In the genomic region with DNA sequence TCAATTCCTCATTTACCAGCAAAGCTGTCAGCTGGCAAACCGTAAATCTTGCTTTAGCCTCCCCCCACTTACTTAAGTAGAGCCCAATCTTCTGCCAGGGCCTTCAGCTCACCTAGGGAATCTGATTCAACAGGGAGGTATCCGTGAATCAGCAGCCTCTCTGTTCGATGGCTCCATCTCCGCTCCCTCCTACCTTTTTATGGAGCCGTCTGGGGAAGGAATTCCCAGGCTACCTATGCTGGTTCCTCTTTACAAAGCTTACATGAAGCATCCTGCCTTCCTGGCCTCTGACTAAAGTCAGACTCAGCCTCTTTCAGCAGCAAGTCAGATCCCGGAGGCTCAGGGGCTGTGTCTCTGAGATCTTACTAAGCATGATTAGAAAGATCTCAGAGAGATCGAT, we compare ENCODE assay signal across 28 mouse cellular contexts.
DNase-seq lines count a peak whose midpoint lies in the region; ATAC-seq and TF ChIP-seq lines count a peak whose summit lies in the region.
"Had no signal": no experiment of that assay in that cellular context is flagged by ENCODE, and none has a peak within 500 bp of the region (broad histone marks: within the 10 kb centered on the region; RNA-seq: fewer than 3 reads in every experiment).

No protein-coding gene starts in this region.

- CTCF ChIA-PET in Patski (lab: Charles Lee): interaction anchor here (0.6 kb wide), 1 partner anchor 521 kb away, joined by 3 read pairs; no protein-coding TSS in a partner anchor

- 0 out of 2 replicates have a peak overlapping the region, but pooled peaks have one; percentile 6 for H3K9ac ChIP-seq in hindbrain, embryonic 13.5 days
- no peak overlapping the region for H3K9ac ChIP-seq in midbrain, embryonic 14.5 days (replicated peaks; ENCODE audit: low read length)
- H3K9ac ChIP-seq in embryonic facial prominence, embryonic 14.5 days (ENCODE audit: low read depth, low read length): 0 out of 2 replicates have a peak overlapping the region, but pooled peaks have one; percentile 25
- H3K9ac ChIP-seq: heart, embryonic 13.5 days; limb, embryonic 15.5 days; liver, embryonic 13.5 days had no signal

- H3K36me3 ChIP-seq in hindbrain, embryonic 13.5 days: no peaks in the 10 kb centered on the region
- H3K36me3 ChIP-seq in hindbrain, embryonic 10.5 days: no peaks in the 10 kb centered on the region
- H3K36me3 ChIP-seq in midbrain, embryonic 14.5 days (ENCODE audit: control insufficient read depth, insufficient read depth, low read length): no peaks in the 10 kb centered on the region
- H3K36me3 ChIP-seq in midbrain, embryonic 10.5 days: no peaks in the 10 kb centered on the region
- no peaks in the 10 kb centered on the region for H3K36me3 ChIP-seq in embryonic facial prominence, embryonic 14.5 days (ENCODE audit: control insufficient read depth, insufficient read depth, low read length)
- H3K36me3 ChIP-seq: heart, embryonic 13.5 days; limb, embryonic 15.5 days; liver, embryonic 13.5 days had no signal

- H3K27ac ChIP-seq in hindbrain, embryonic 13.5 days: peak overlapping the region; percentile 20; the same call in 1 of the 2 replicates
- no peak overlapping the region for H3K27ac ChIP-seq in hindbrain, embryonic 10.5 days
- H3K27ac ChIP-seq in midbrain, embryonic 14.5 days (replicated peaks; ENCODE audit: low read depth, low read length): no peak overlapping the region
- no peak overlapping the region for H3K27ac ChIP-seq in midbrain, embryonic 10.5 days (replicated peaks)
- no peak overlapping the region for H3K27ac ChIP-seq in embryonic facial prominence, embryonic 14.5 days (replicated peaks; ENCODE audit: low read depth, low read length)
- H3K27ac ChIP-seq: heart, embryonic 13.5 days; limb, embryonic 15.5 days; liver, embryonic 13.5 days had no signal

- POLR2A ChIA-PET in Patski (lab: Charles Lee): interaction anchor here (0.5 kb wide), 1 partner anchor 35 kb away, joined by 3 read pairs; no protein-coding TSS in a partner anchor

- H3K27me3 ChIP-seq in hindbrain, embryonic 13.5 days: no peaks in the 10 kb centered on the region
- H3K27me3 ChIP-seq in hindbrain, embryonic 10.5 days (ENCODE audit: insufficient read depth, poor library complexity, severe bottlenecking): no peaks in the 10 kb centered on the region
- H3K27me3 ChIP-seq in midbrain, embryonic 14.5 days (ENCODE audit: control insufficient read depth, insufficient read depth, low read length): no peaks in the 10 kb centered on the region
- no peaks in the 10 kb centered on the region for H3K27me3 ChIP-seq in midbrain, embryonic 10.5 days (ENCODE audit: low read depth, poor library complexity, severe bottlenecking)
- no peaks in the 10 kb centered on the region for H3K27me3 ChIP-seq in Patski
- H3K27me3 ChIP-seq in embryonic facial prominence, embryonic 14.5 days (replicated peaks; ENCODE audit: control insufficient read depth, insufficient read depth, low read length): no peaks in the 10 kb centered on the region
- H3K27me3 ChIP-seq: heart, embryonic 13.5 days; limb, embryonic 15.5 days; liver, embryonic 13.5 days; megakaryocyte, embryonic 14.5 days had no signal

- WGBS in hindbrain, embryonic 13.5 days: 85% methylated on average over 7 of the region's 7 CpGs
- 86% methylated on average over 7 of the region's 7 CpGs for WGBS in hindbrain, embryonic 10.5 days
- 79% methylated on average over 7 of the region's 7 CpGs for WGBS in midbrain, embryonic 14.5 days
- WGBS in midbrain, embryonic 10.5 days: 85% methylated on average over 7 of the region's 7 CpGs
- 75% methylated on average over 7 of the region's 7 CpGs for WGBS in embryonic facial prominence, embryonic 14.5 days

- no peaks in the 10 kb centered on the region; the same call in 1 of the 2 replicates for H3K9me3 ChIP-seq in hindbrain, embryonic 13.5 days
- no peaks in the 10 kb centered on the region for H3K9me3 ChIP-seq in hindbrain, embryonic 10.5 days
- no peaks in the 10 kb centered on the region for H3K9me3 ChIP-seq in midbrain, embryonic 14.5 days (ENCODE audit: control insufficient read depth, low read length)
- H3K9me3 ChIP-seq in midbrain, embryonic 10.5 days (replicated peaks): no peaks in the 10 kb centered on the region
- H3K9me3 ChIP-seq in embryonic facial prominence, embryonic 14.5 days (ENCODE audit: control insufficient read depth, low read length): no peaks in the 10 kb centered on the region
- H3K9me3 ChIP-seq: heart, embryonic 13.5 days; limb, embryonic 15.5 days; liver, embryonic 13.5 days had no signal

- no peak overlapping the region for H3K4me3 ChIP-seq in hindbrain, embryonic 13.5 days
- H3K4me3 ChIP-seq in hindbrain, embryonic 10.5 days: no peak overlapping the region
- no peak overlapping the region for H3K4me3 ChIP-seq in midbrain, embryonic 14.5 days (replicated peaks; ENCODE audit: low read depth, low read length)
- H3K4me3 ChIP-seq in midbrain, embryonic 10.5 days: no peak overlapping the region
- H3K4me3 ChIP-seq in embryonic facial prominence, embryonic 14.5 days (ENCODE audit: low read depth, low read length): no peak overlapping the region
- H3K4me3 ChIP-seq: heart, embryonic 13.5 days; limb, embryonic 15.5 days; liver, embryonic 13.5 days; megakaryocyte, embryonic 14.5 days had no signal

- H3K4me1 ChIP-seq in hindbrain, embryonic 13.5 days (replicated peaks): peaks cover 20% of the 10 kb centered on the region
- H3K4me1 ChIP-seq in hindbrain, embryonic 10.5 days (replicated peaks): no peaks in the 10 kb centered on the region
- no peaks in the 10 kb centered on the region for H3K4me1 ChIP-seq in midbrain, embryonic 14.5 days (ENCODE audit: control insufficient read depth, insufficient read depth, low read length)
- no peaks in the 10 kb centered on the region for H3K4me1 ChIP-seq in midbrain, embryonic 10.5 days
- H3K4me1 ChIP-seq in embryonic facial prominence, embryonic 14.5 days (ENCODE audit: control insufficient read depth, insufficient read depth, low read length): 0 out of 2 replicates have a peak, but pooled peaks cover 2% of the 10 kb centered on the region
- H3K4me1 ChIP-seq: liver, embryonic 13.5 days; megakaryocyte, embryonic 14.5 days had no signal

- TF ChIP-seq CTCF in Patski (IDR thresholded peaks at IDR 0.05): no peak

- DNase-seq in hindbrain, embryonic 10.5 days (ENCODE audit: low spot score): no peak
- peak; percentile 48 for DNase-seq in midbrain, embryonic 14.5 days
- DNase-seq in midbrain, embryonic 10.5 days (ENCODE audit: low spot score): no peak
- no peak for DNase-seq in Patski (ENCODE audit: low read depth, low spot score)
- DNase-seq in embryonic facial prominence, embryonic 14.5 days (ENCODE audit: low spot score): no peak
- no peak for DNase-seq in ovary, postnatal 36 days (ENCODE audit: low spot score)
- DNase-seq: adrenal gland, adult 2 months; adrenal gland, postnatal 36 days; gastrocnemius, postnatal 25 days; heart, adult 18-20 months; heart, postnatal 14 days; kidney, adult 9 months; kidney, postnatal 25 days; liver, embryonic 13.5 days; lung, adult 18-20 months; lung, postnatal 4 days; right cerebral cortex, adult 18-20 months; spleen, adult 18-20 months; thymus, adult 2 months; thymus, postnatal 36 days had no signal

- no peak for ATAC-seq in hindbrain, embryonic 13.5 days (ENCODE audit: low FRiP score)
- ATAC-seq in midbrain, embryonic 14.5 days (ENCODE audit: low FRiP score, low TSS enrichment): no peak
- ATAC-seq in Patski: peak; percentile 78
- ATAC-seq in embryonic facial prominence, embryonic 14.5 days (ENCODE audit: low read depth): no peak
- ATAC-seq: activated CD4-positive, CD25-positive, alpha-beta regulatory T cell, adult 4 months; CD4-positive, CD25-positive, alpha-beta regulatory T cell, adult 4 months; intestine, postnatal 0 days; lung, postnatal 0 days had no signal

- no peak overlapping the region for H3K4me2 ChIP-seq in hindbrain, embryonic 13.5 days
- H3K4me2 ChIP-seq in midbrain, embryonic 14.5 days (ENCODE audit: low read length): no peak overlapping the region
- no peak overlapping the region for H3K4me2 ChIP-seq in embryonic facial prominence, embryonic 14.5 days (ENCODE audit: low read depth, low read length)
- H3K4me2 ChIP-seq: heart, embryonic 13.5 days; limb, embryonic 15.5 days; liver, embryonic 13.5 days had no signal

- in situ Hi-C loops in Patski (cut with MboI; ENCODE audit: low pct_unique_long_range_greater_than_20kb): no loop called here
